24 mouse cellular contexts compared by ENCODE assay signal in the genomic region with DNA sequence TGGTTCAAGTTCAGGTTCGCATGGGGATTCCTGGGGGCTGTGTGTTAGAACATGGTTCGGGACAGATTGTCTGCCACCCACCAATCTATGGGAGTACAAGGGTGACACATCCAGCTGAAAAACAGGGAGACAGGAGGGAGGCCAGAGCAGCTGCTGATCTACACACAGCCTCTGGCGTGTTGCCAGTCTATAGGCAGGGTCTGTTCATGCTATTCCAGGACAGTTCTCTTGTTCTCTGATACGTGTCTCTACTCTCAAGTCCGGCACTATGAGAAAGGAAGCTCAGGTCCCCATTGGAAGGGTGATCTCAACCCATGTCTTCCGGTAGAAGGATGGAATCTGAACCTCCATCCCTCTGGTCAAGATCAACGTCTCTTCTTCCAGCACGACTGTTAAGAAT.
"Had no signal": no experiment of that assay in that cellular context is flagged by ENCODE, and none has a peak within 500 bp of the region (broad histone marks: within the 10 kb centered on the region; RNA-seq: fewer than 3 reads in every experiment).

No protein-coding gene starts in this region.

- H3K9me3 ChIP-seq: heart, embryonic 10.5 days; heart, embryonic 12.5 days; hindbrain, embryonic 13.5 days; hindbrain, embryonic 15.5 days; kidney, embryonic 15.5 days; limb, embryonic 12.5 days; limb, embryonic 15.5 days; liver, embryonic 12.5 days had no signal

- DNase-seq: gastrocnemius, postnatal 14 days; gastrocnemius, postnatal 36 days; heart, adult 18-20 months; heart, postnatal 10 days; heart, postnatal 36 days; kidney, adult 11 months; kidney, adult 2 months; kidney, adult 9 months; kidney, postnatal 36 days; layer of hippocampus, adult 9-11 months; layer of hippocampus, postnatal 36 days; left cerebral cortex, postnatal 4 days had no signal

- H3K4me1 ChIP-seq: heart, embryonic 10.5 days; hindbrain, embryonic 13.5 days; hindbrain, embryonic 15.5 days; kidney, embryonic 15.5 days; limb, embryonic 12.5 days; limb, embryonic 15.5 days; liver, embryonic 12.5 days had no signal

- H3K9ac ChIP-seq: heart, embryonic 12.5 days; hindbrain, embryonic 13.5 days; hindbrain, embryonic 15.5 days; kidney, embryonic 15.5 days; limb, embryonic 12.5 days; limb, embryonic 15.5 days; liver, embryonic 12.5 days; liver, embryonic 14.5 days had no signal

- H3K27ac ChIP-seq: heart, embryonic 10.5 days; hindbrain, embryonic 13.5 days; hindbrain, embryonic 15.5 days; hindbrain, postnatal 0 days; kidney, embryonic 15.5 days; kidney, postnatal 0 days; limb, embryonic 12.5 days; limb, embryonic 15.5 days; liver, embryonic 12.5 days; liver, embryonic 14.5 days had no signal

- H3K36me3 ChIP-seq: heart, embryonic 10.5 days; heart, embryonic 12.5 days; hindbrain, embryonic 13.5 days; hindbrain, embryonic 15.5 days; kidney, embryonic 15.5 days; limb, embryonic 12.5 days; limb, embryonic 15.5 days; liver, embryonic 12.5 days had no signal

- H3K27me3 ChIP-seq: heart, embryonic 12.5 days; hindbrain, embryonic 15.5 days; kidney, embryonic 15.5 days; limb, embryonic 12.5 days; limb, embryonic 15.5 days; liver, embryonic 12.5 days had no signal

- H3K4me2 ChIP-seq: heart, embryonic 12.5 days; hindbrain, embryonic 13.5 days; hindbrain, embryonic 15.5 days; kidney, embryonic 15.5 days; limb, embryonic 12.5 days; limb, embryonic 15.5 days; liver, embryonic 12.5 days had no signal

- H3K4me3 ChIP-seq: heart, embryonic 10.5 days; heart, embryonic 12.5 days; hindbrain, embryonic 13.5 days; hindbrain, embryonic 15.5 days; kidney, embryonic 15.5 days; limb, embryonic 12.5 days; limb, embryonic 15.5 days; liver, embryonic 12.5 days had no signal

- ATAC-seq: hindbrain, postnatal 0 days; intestine, embryonic 16.5 days; liver, embryonic 12.5 days had no signal
